Mouse (Mus musculus): ENCODE data around the gene Bmpr1b. TPM values are rescaled to one million over a fixed set of nuclear protein-coding genes. Genes with fewer than 3 reads are reported as not detected.

Gene Bmpr1b
- total RNA-seq, 1 experiment from 2014 or later, result not detected

- no peak for ATAC-seq (replicated peaks in 1 of 2; ENCODE audit: insufficient read depth in 1 of 2, low FRiP score in 2 of 2, low TSS enrichment in 1 of 2, low read depth in 1 of 2, poor library complexity in 2 of 2, severe bottlenecking in 2 of 2)
Measured at GRCm38 (mm10) chr3:141818615-141819312, 350.5 kb downstream of the Bmpr1b start.

- ATAC-seq (replicated peaks in 1 of 2; ENCODE audit: insufficient read depth in 1 of 2, low FRiP score in 2 of 2, low TSS enrichment in 1 of 2, low read depth in 1 of 2, poor library complexity in 2 of 2, severe bottlenecking in 2 of 2), result no peak
Measured at GRCm38 (mm10) chr3:141814776-141815175, 354.4 kb downstream of the Bmpr1b start.

GRCm38 (mm10) chr3:141811348-141811747 is 357.9 kb downstream of the Bmpr1b start:
- peak; percentile 78 to 88 for ATAC-seq (replicated peaks in 1 of 2; ENCODE audit: insufficient read depth in 1 of 2, low FRiP score in 2 of 2, low TSS enrichment in 1 of 2, low read depth in 1 of 2, poor library complexity in 2 of 2, severe bottlenecking in 2 of 2)

GRCm38 (mm10) chr3:141810944-141811343 is 358.3 kb downstream of the Bmpr1b start:
- ATAC-seq (replicated peaks in 1 of 2; ENCODE audit: insufficient read depth in 1 of 2, low FRiP score in 2 of 2, low TSS enrichment in 1 of 2, low read depth in 1 of 2, poor library complexity in 2 of 2, severe bottlenecking in 2 of 2), result peak in 1 of 2 experiments; percentile 14; a peak in 1 of 4 replicates

- ATAC-seq (replicated peaks in 1 of 2; ENCODE audit: insufficient read depth in 1 of 2, low FRiP score in 2 of 2, low TSS enrichment in 1 of 2, low read depth in 1 of 2, poor library complexity in 2 of 2, severe bottlenecking in 2 of 2), result no peak
Measured at GRCm38 (mm10) chr3:141809581-141809980, 359.6 kb downstream of the Bmpr1b start.

- ATAC-seq (replicated peaks in 1 of 2; ENCODE audit: insufficient read depth in 1 of 2, low FRiP score in 2 of 2, low TSS enrichment in 1 of 2, low read depth in 1 of 2, poor library complexity in 2 of 2, severe bottlenecking in 2 of 2), result no peak
Measured at GRCm38 (mm10) chr3:141804133-141804532, 365.1 kb downstream of the Bmpr1b start.

- ATAC-seq (replicated peaks in 1 of 2; ENCODE audit: insufficient read depth in 1 of 2, low FRiP score in 2 of 2, low TSS enrichment in 1 of 2, low read depth in 1 of 2, poor library complexity in 2 of 2, severe bottlenecking in 2 of 2), result no peak
Measured at GRCm38 (mm10) chr3:141797789-141798188, 371.4 kb downstream of the Bmpr1b start.

GRCm38 (mm10) chr3:141797372-141797771 is 371.9 kb downstream of the Bmpr1b start:
- no peak for ATAC-seq (replicated peaks in 1 of 2; ENCODE audit: insufficient read depth in 1 of 2, low FRiP score in 2 of 2, low TSS enrichment in 1 of 2, low read depth in 1 of 2, poor library complexity in 2 of 2, severe bottlenecking in 2 of 2)

- no peak for ATAC-seq (replicated peaks in 1 of 2; ENCODE audit: insufficient read depth in 1 of 2, low FRiP score in 2 of 2, low TSS enrichment in 1 of 2, low read depth in 1 of 2, poor library complexity in 2 of 2, severe bottlenecking in 2 of 2)
Measured at GRCm38 (mm10) chr3:141794371-141794770, 374.9 kb downstream of the Bmpr1b start.

GRCm38 (mm10) chr3:141793755-141794154 is 375.5 kb downstream of the Bmpr1b start:
- ATAC-seq (replicated peaks in 1 of 2; ENCODE audit: insufficient read depth in 1 of 2, low FRiP score in 2 of 2, low TSS enrichment in 1 of 2, low read depth in 1 of 2, poor library complexity in 2 of 2, severe bottlenecking in 2 of 2), result no peak

- no peak; a peak in 1 of 4 replicates for ATAC-seq (replicated peaks in 1 of 2; ENCODE audit: insufficient read depth in 1 of 2, low FRiP score in 2 of 2, low TSS enrichment in 1 of 2, low read depth in 1 of 2, poor library complexity in 2 of 2, severe bottlenecking in 2 of 2)
Measured at GRCm38 (mm10) chr3:141792106-141792505, 377.1 kb downstream of the Bmpr1b start.

GRCm38 (mm10) chr3:141791026-141791780 is 378.0 kb downstream of the Bmpr1b start:
- no peak for ATAC-seq (replicated peaks in 1 of 2; ENCODE audit: insufficient read depth in 1 of 2, low FRiP score in 2 of 2, low TSS enrichment in 1 of 2, low read depth in 1 of 2, poor library complexity in 2 of 2, severe bottlenecking in 2 of 2)

Other genes with a start within 250 kb of the Bmpr1b start
- gene Pdlim5, start 226.3 kb upstream of the Bmpr1b start, total RNA-seq (2017), result 16.3 and 17.2 TPM in 2 replicates

Data from hematopoietic stem cell, adult 5-6 weeks (primary cell).